Mouse (Mus musculus): ENCODE measurements at regions not wholly inside any gene's neighbourhood (a gene's known extent, or its start where the extent isn't known, plus 50 kb on each side); places are given as distances from the start of the nearest gene placed in this dataset.

DNA sequence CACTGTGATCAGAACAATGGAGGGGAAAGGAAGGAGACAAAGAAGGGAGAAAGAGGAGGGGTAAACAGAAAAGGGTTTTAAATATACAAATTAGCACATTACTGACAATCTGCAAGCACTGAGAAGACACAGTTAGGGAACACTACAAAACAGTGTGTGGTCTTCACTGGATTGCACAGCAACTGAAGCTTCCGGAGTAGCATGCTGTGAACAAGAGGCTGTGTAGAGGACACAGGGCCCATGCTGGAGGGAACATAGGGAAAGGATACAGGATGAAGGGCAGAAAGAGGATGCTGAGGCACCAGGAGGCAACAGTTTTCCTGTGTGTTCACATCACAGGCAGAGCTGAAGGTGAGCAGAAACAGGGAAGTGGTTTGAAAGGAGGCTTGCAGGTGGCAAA lies 598.6 kb upstream of the Nrsn1 start:
- TF ChIP-seq GATA1 (IDR thresholded peaks at IDR 0.05; ENCODE audit: borderline replicate concordance, low read length) (no peak), FLI1 (IDR thresholded peaks at IDR 0.05; ENCODE audit: low read length) (no peak)

All from megakaryocyte, embryonic 14.5 days (primary cell).